Mouse (Mus musculus) myocyte (in vitro differentiated cells): ENCODE measurements at regions not wholly inside any gene's neighbourhood (a gene's known extent, or its start where the extent isn't known, plus 50 kb on each side); places are given as distances from the start of the nearest gene placed in this dataset.

Source experiments
- CEBPB ChIP-seq: IDR thresholded peaks from 2 replicates; pipeline ENCODE4 v1.6.1; 2011; ENCODE audit warnings: mild to moderate bottlenecking, moderate library complexity; ENCODE audit not compliant: poor library complexity, insufficient read depth, severe bottlenecking
- E2F4 ChIP-seq: IDR thresholded peaks from one replicate; pipeline ENCODE4 v1.6.1; 2011; ENCODE audit warnings: mild to moderate bottlenecking, control low read depth, moderate library complexity; ENCODE audit not compliant: insufficient read depth
- MAX ChIP-seq: IDR thresholded peaks from one replicate; pipeline ENCODE4 v1.6.1; 2011; ENCODE audit warnings: low read depth, mild to moderate bottlenecking, control low read depth
- MYOG ChIP-seq, 3 experiments: IDR thresholded peaks; one replicate each; pipeline ENCODE4 v1.6.1; 2011; ENCODE audit warnings: control low read depth in 2 of 3, low read depth in 2 of 3, mild to moderate bottlenecking in 2 of 3; ENCODE audit not compliant: insufficient read length in 2 of 3, control insufficient read depth in 1 of 3, insufficient read depth in 1 of 3
- POLR2A ChIP-seq: IDR thresholded peaks from one replicate; pipeline ENCODE4 v1.6.1; 2011; ENCODE audit warnings: low read depth, mild to moderate bottlenecking, control low read depth, moderate library complexity; ENCODE audit not compliant: insufficient read length
- POLR2AphosphoS2 ChIP-seq: IDR thresholded peaks from one replicate; pipeline ENCODE4 v1.6.1; 2011; ENCODE audit warnings: low read depth, control low read depth; ENCODE audit not compliant: insufficient read length
- REST ChIP-seq: IDR thresholded peaks from one replicate; pipeline ENCODE4 v1.6.1; 2011; ENCODE audit warnings: mild to moderate bottlenecking, control low read depth, moderate library complexity; ENCODE audit not compliant: insufficient read depth, insufficient read length
- SRF ChIP-seq: IDR thresholded peaks from one replicate; pipeline ENCODE4 v1.6.1; 2011; ENCODE audit warnings: low read depth; ENCODE audit not compliant: control insufficient read depth, insufficient read length
- TCF12 ChIP-seq: IDR thresholded peaks from one replicate; pipeline ENCODE4 v1.6.1; 2011; ENCODE audit warnings: mild to moderate bottlenecking, control low read depth; ENCODE audit not compliant: poor library complexity, insufficient read depth, severe bottlenecking
- USF1 ChIP-seq: IDR thresholded peaks from one replicate; pipeline ENCODE4 v1.6.1; 2011; ENCODE audit warnings: low read depth, mild to moderate bottlenecking, control low read depth, moderate library complexity

- TF ChIP-seq POLR2AphosphoS2, result no peak
- no peak for TF ChIP-seq POLR2A
- TF ChIP-seq MAX, result no peak
- no peak for TF ChIP-seq USF1
- TF ChIP-seq E2F4, result no peak
- no peak for TF ChIP-seq TCF12
- no peak for TF ChIP-seq MYOG (IDR thresholded peaks at IDR 0.05; ENCODE audit: control insufficient read depth in 1 of 3, insufficient read depth in 1 of 3, insufficient read length in 2 of 3, low read depth in 2 of 3)
- TF ChIP-seq CEBPB, result no peak
- TF ChIP-seq REST, result no peak
- no peak for TF ChIP-seq SRF
Observed at GRCm38 (mm10) chr10:96264866-96265265, 128.5 kb downstream of the Gm5426 start.
